Mouse (Mus musculus) megakaryocyte, adult 5-6 weeks (primary cell): Measurements from ENCODE around the gene Atf7ip. TPM values are rescaled to one million over a fixed set of nuclear protein-coding genes. Genes with fewer than 3 reads are reported as not detected.

ENCODE experiments used
- ATAC-seq: 2 replicates; pipeline ENCODE4 v1.8.0; 2016; ENCODE audit warnings: mild to moderate bottlenecking, inconsistent platforms; ENCODE audit not compliant: poor library complexity, severe bottlenecking
- total RNA-seq, 2 experiments: library from RNA; stranded (forward) in 1 of 2; stranded (reverse) in 1 of 2; fragments of 153-499, 151-499 nt in 1 of 2; fragments of 221-1000, 200-1000 nt in 1 of 2; gene quantifications; 2 replicates each; pipeline versions ENCODE4 v1.2.3 to v1.2.4; 2015 to 2017

The Atf7ip gene
- total RNA-seq, 2 experiments from 2014 or later: 84.8 to 101 TPM

DNA sequence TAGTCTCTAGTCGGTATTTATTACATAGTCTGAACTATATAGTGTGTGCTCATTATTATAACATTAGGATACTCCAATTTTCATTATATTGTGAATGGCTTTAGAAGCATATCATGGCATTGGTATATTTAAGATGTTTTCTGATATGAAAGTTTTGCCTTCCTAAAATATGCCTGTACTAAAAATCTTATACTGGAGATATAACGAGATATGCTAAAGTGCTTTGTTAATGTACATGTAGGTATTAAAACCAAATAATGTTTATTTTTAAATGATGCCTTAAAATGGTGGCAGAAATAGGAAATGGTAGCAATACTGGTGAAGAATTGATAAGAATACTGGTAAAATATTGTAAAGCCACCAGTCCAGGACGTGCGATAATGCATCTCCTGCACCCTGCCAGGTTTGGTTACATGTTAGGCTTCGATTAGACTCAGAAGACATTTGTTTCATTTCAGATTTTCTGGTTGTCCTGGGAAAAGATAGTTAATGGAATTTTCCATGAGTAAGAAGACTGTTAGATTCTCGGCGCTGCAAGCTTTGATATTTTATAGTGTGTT, 45.7 kb downstream of the Atf7ip start:
- no peak for ATAC-seq

DNA sequence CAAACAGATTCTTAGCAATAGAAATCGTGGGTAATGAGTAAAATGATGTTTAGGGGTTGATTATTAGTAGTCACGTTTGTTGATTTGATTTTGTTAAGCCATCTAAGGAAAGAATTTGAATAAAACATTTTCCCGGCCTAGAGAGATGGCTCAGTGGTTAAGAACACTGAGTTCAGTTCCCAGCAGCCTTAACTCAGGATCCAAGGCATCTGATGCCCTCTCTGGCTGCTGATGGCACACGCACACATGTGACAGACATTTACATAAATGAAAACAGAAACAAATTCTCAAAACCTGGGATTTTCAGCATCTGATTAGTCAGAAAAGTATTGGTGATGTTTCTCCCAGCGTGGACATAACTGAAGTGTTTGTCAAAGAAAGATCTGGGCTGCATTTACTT, 47.2 kb downstream of the Atf7ip start:
- ATAC-seq: no peak

DNA sequence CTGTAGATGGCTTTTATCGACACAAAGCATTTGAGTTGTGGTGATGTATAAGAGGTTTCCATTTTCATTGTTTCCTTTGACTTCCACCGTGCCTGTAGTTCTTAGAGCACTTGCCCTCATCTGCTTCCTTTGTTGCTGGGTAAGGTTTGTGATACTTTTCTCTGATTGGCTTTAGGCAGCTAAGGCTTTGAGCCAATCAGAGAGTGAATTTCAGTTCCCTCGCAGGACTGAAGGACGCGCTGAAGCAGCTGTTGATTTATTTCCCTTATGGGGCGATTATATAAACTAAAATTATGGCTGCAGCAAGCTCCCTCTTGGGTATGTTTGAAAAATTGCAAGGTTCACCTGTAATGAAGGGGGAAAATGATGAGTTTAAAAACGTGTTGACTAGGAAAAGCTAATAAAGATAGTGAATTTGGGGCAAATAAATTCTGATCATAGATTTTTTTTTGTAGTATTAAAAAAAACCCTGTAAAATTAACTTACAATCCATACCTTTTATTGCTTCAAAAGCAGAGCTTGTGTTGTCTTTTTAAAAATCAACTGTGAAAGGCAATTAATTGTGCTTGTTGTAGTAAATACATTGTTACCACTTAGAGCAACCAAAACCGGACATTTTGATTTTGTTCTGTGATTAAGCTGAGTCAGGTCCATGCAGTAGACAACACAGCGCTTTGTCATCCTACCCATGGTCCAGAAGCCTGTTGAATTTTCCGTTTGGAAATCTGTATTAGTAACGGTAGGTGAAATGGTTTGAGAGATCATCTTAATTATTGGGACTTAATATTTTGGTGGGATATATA, 48.0 kb downstream of the Atf7ip start:
- ATAC-seq: peak; percentile 88

DNA sequence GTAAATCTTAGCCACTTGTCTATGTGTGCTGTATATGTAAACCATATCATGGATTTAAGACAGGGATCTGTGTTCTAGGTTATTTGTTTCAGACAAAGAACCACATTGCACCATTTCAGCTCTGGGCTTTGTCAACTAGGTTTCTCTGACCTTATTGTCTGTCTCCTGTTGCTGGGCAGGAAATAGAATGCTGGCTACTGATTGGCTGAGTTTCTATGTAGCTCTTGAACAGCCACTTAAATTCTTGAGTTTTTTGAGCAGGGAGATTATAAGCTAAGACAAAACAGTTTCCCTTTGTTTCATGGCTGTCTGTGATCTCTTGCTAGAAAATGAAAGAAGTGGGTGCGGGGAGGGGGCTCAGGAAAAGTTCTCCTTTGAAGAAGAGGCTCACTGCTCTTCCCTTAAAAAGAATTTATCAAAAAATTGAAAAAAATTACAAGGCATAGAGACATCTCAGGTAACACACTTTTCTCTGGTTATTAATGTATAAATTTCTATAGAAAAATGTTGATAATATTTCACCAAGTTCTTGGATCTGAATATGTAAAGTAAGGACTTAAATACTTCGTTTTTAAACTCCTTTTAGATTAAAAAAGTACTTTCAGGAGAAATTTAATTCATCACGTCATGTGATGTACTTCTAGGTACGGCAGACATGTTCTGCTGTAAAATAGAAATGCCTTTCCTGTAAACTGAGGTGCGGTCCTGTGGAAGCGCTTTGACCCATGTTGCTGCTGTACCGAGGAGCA, 49.0 kb downstream of the Atf7ip start:
- ATAC-seq: 0 out of 2 replicates have a peak, but pooled peaks have one; percentile 20

DNA sequence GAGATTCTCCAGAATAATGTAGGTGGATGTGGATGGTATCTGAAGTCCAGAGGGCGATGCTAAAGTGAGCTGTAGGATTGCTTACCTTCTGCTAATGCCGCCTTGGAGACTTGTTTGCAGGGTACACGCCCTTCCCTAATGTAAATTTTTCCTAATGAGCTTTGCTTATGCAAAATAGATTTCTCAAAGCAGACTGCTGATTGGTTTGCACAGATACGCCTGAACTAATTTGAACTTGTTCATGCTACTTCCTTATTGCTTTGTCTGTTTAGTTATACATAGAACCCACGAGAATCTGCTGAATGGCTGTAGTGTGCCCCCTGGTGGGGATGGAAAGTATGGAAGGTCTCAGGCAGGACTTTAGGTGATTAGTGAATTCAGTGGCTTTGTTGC, 49.6 kb downstream of the Atf7ip start:
- ATAC-seq: peak; percentile 75

DNA sequence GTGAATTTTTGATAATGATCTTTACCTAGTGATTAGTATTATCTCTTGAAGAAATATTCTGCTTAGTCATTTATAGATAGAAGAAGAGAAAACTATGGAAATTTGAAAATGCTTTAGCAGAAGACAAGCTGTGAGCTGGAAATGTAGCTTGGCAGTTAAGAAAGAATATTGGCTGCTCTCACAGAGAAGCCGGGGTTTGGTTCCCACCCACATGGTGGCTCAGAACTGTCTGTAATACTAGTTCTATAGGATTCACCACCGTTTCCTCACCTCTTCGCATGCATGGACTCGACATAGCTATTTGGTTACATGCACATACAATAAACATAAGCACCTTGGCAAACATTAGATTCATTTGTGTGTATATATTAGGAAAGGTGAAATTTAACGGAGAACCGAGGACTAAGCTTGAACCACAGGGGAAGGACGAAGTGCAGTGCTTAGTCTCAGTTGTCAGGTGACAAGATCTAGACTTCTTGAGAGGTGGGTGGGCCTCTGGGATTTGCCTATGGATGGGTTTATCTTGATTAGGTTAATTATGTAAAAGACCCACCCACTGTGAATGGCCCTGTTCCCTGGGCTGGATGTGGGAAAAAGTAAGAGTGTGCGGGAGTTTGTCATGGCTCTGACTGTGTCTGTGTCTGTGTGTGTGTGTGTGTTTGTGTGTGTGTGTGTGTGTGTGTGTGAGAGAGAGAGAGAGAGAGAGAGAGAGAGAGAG, 52.5 kb downstream of the Atf7ip start:
- no peak for ATAC-seq

DNA sequence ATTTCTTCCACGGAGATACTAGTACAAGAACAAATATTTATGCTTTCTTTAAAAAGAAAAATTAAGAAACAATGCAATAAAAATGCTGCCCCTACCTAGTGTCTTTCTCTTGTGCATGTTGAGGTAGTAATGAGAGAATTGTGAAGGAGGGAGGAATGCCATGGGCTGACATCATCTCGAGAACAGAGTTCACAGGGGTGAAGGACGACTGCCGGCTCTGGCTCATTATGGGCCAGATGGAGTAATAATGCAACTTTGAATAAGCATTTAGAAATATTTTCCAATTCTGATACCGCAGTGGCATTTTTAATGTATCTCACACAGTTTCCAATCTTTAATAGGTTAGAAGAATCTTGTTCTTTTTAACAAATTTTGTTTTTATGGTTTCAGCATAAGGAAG, 60.0 kb downstream of the Atf7ip start:
- ATAC-seq: no peak

DNA sequence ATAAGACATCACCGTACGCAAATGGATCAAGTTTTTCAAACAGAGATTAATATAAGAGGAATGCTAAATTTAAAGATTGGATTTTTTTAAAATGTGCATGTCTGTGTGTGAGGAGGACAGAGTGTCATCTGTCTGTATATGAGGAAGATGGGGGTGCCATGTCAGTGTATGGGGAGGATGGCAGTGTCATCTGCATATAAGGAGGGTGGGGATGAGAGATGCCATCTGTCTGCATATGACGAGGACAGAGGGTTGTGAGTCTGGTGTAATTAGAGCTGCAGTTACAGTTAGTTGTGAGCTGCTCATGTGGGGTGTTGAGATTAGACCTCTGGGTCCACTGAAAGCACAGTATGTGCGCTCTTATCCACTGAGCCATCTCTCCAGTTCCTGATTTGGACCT, 84.8 kb downstream of the Atf7ip start:
- ATAC-seq: no peak

DNA sequence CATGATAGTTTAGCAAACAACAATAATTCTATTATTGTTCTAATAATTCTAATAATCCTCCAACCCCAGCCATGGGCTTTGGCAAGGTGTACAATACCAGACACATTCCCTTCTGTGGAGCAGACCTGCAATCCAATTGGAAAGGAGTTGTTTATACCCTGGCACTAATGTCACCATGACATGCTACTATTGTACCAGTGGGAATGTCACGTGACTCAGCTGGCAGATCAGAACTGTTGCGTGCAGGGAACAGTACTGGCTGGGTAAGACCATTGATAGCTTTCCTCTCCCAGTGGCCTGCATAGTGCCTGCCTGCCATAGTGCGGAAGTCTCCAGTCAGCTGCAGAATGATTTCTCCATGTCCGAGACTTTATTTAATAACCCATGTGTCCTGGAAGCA, 88.6 kb downstream of the Atf7ip start:
- no peak for ATAC-seq

DNA sequence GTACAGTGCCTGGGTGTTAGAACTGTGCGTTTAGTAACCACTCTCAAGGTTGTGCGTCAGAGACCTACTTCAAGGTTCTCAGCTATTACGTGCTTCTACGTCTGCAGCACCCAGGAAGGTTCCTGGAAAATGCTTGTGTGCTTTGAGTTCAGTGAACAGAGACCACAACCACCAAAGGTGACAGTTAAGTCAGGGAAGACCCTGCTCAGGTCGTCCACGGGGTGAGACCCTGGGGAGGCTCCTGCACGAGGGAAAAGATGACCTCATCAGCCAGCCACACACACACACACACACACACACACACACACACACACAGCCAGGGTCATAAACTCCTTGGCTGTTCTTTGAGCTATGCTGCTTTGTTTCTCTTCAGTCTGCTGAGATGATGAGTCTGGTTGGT, 96.6 kb downstream of the Atf7ip start:
- ATAC-seq: no peak

DNA sequence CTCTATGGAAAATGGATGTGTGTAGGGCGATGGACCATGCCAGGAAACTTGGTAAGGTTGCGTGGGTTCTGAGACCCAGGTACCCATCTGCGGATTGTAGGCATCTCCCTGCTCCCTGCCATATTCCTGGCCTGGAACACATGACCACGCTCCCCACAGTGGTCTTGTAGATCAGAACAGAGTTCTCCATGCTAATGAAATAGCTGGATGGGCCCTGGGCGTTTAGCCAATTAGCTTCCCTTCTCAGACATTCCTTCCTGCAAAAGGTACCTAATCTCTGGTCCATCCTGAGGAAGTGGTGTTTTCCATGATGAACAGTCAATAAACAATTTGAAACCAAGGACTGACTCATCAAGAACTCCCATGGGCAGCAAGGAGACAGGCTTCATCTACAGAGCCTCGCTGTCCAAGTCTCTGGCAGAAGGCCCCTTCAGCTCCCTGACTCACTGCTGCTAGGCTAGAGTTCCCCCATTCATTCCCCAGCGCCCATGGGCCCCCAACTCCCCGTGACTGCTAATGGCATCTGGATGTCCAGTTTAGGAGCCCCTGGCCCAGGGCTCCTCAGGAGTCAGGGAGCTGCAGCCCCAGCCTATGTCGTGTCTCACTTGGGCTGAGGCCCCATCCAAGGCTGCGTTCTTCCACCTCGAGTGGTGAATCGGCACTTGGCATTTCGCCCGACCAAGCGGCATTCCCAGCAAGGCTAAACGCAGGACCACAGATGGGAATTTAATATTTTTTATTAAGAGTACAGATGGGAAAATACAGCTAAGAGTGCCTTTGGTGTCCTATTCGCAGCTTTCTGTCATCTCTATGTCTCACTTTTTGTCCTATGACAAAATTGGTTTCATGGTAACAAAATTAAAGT, 105.6 kb downstream of the Atf7ip start:
- no peak for ATAC-seq

DNA sequence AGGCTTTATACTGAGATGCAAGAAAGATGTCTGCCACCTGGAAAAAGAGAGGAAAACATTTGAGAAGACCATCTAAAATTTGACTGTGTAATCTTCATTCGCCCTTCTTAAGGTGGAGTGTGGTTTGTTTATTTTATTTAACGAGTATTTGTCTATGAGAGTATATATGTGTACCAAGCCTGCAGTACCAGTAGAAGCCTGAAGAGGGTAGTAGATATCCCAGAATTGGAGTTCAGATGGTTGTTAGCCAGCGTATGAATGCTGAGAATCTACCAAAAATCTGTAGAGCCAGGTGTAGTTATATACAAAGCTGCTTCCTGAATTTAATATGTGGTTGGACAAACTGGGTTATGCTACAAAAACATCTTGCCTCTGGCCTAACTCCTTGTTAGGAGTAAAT, 106.3 kb downstream of the Atf7ip start:
- ATAC-seq: peak; percentile 34; the same call in 1 of the 2 replicates

DNA sequence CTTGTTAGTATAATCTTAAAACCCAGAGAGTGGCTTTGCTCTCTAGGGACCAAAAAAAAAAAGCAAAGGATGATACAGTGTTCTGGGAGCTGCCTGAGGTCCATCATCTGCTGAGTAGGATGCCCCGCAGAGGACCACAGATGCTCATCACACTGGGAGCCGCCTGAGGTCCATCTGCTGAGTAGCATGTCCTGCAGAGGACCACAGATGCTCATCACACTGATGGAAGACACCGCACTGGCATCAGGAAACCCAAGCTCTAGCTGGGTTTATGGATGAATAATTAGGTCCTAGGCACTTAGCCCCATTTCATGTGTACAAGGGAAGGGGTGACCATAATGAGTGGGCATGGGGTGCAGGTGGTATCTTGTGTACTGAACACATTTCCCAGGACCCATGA, 108.2 kb downstream of the Atf7ip start:
- ATAC-seq: no peak

DNA sequence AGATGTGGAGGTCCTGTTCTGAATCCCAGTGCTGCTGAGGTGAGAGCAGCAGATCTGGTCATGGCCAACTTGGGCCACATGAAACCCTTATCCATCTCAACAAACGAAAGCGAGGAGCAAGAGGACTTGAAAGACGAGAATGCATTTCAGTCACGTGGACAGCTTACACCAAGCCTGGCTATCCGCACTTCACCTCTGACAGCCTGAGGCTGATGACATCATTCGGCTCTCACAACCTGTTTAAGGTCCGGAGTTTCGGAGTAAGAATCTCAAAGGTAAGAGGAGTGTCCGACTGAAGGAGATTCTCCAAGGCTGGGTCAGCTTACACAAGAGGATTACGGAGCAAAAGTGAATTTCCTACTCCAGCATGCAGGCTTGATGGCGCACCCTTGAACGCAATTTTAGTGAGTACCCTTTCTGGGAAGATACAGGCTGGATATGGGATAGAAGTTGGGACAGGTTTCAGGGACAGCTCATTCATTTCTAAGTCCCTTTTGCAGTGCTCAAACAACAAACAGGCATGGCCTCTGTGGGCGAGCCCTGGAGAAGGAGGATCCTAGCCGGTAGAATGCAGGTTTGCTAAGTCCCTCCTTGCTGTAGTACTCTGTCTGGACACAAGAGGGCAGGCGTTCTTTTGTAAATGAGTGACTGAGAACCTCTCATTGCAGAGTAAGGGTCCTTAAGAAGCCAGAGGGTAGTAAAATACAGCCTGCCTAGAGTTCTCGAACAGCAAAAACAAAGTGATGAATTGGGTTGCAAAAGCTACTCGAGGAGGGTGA, 114.6 kb downstream of the Atf7ip start:
- peak; percentile 81 for ATAC-seq

DNA sequence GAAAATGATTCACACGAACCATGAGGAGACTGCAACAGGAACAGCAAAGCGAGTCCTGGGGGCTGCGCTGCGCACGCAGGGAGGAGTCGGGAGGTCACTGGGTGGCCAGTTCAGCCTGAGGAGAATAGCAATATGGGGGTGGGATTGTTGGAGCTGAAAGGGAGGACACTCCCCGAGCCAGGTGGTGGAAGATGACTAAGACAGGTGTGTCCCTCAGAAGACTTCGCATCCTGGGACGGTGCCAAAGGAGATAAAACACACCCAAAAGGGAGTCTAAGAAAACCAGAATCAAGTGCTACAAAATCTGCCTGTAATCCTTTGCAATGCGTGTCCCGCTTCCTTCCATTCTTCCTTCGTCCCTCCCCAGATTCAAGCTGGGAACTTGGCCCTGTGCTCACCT, 119.5 kb downstream of the Atf7ip start:
- no peak for ATAC-seq

DNA sequence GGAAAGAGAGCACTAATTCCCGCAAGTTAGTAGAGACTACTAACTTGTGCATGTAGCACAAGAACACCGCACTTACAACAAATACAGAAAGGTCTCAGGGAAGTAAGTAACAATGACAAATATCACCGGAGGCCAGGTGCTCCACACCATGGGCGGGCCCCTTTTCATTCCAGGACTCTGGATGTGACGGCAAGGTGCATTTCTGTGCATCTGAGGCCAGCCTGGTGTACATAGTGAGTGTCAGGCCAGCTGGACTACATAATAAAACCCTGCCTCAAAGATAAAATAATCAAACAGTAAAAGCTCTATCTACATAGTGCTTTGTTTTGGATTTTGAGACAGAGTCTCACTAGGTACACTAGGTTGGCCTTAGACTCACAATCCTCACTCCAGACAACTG, 123.7 kb downstream of the Atf7ip start:
- ATAC-seq: no peak

DNA sequence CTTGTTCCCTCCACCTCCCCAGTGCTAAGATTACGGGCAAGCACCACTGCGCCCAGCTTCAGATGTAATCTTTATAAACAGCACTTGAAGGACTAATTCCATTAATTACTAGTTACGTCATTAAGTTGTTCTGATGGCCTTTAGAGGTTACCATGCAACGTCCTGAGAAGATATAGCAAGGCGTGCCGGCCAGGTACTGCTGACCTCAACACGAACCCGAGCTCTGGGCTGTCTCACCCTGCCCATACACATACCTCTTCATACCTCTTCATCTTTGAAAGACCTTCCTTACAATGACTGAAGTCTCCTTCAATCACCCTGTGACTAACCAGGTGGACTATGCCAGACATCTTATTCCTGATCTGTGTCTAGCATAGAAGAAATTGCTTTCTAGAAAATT, 125.6 kb downstream of the Atf7ip start:
- no peak for ATAC-seq

DNA sequence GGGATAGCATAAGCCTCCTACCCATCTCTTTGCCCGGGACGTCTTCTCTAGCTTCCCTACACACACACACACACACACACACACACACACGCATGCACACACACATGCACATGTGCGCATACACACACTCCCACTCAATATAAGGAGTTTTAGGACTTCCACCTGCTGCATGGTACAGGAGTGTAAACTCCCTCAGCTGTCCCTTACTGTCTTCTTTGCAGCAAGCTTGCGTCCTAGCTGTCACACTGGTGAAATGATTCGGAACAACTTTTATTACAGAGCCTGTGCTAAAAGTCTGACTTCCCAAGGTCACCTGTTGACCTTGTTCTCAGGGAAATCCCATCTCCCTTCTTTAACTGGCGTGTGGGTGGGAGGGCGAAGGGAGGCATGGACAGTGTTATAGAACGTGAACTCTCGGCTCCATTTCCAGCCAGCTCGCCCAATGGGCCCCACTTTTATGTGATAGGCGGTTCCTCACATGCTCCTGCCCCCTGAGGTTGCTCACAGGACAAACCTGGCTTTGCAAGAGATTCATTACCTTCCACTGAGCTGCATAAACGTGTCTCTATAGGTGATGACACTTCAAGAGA, 126.1 kb downstream of the Atf7ip start:
- no peak for ATAC-seq

DNA sequence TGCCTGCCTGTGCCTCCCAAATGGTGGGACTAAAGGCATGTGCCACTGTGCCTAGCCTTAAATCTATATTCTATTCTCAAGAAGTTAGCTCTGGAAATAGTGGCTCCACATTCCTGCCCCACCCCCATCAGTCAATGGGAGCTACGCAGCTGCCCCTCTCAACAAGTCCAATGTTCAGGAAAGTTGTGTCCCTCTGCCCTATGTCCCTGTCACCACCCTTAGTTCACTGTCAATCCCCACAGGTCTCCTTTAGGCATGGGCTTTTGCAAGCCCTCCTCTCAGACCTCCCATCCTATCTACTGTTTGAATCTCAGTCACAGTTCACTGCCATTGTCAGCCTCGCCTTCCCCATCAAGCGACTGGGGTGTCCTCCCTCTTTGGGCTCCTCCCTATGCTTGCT, 127.2 kb downstream of the Atf7ip start:
- ATAC-seq: no peak
